Mouse (Mus musculus): ENCODE measurements around the gene Prrt2. TPM values are rescaled to one million over a fixed set of nuclear protein-coding genes. Genes with fewer than 3 reads are reported as not detected.

Gene Prrt2
- total and polyA plus RNA-seq, 3 experiments, result 0.12 to 1.4 TPM; not detected in 1

GRCm38 (mm10) chr7:127022528-127023271 lies 1.7 kb upstream of the Prrt2 start:
- H3K4me3 ChIP-seq (ENCODE audit: control insufficient read depth in 1 of 2, insufficient read depth in 1 of 2, low read depth in 2 of 2, low read length in 2 of 2), result 0 out of 4 replicates have a peak overlapping the region, but pooled peaks of 1 of the 2 experiments have one; percentile 86
- peaks cover 0 to 18% of the 10 kb centered on the region in 2 experiments; a peak in 3 of 4 replicates for H3K36me3 ChIP-seq (ENCODE audit: control insufficient read depth in 1 of 2, insufficient read depth in 2 of 2, low read length in 2 of 2)
- H3K4me1 ChIP-seq (ENCODE audit: control insufficient read depth in 1 of 2, insufficient read depth in 2 of 2, low read length in 2 of 2), result peaks cover 0 to 20% of the 10 kb centered on the region in 2 experiments; a peak in 2 of 4 replicates
- TF ChIP-seq MYB (IDR thresholded peaks at IDR 0.05; ENCODE audit: low read depth, low read length) (no peak), KAT2A (conservative IDR thresholded peaks at IDR 0.05; ENCODE audit: low read depth, low read length) (no peak), TCF12 (IDR thresholded peaks at IDR 0.05; ENCODE audit: low read depth, low read length) (no peak)
- peaks cover 41% of the 10 kb centered on the region for H3K79me2 ChIP-seq (ENCODE audit: control insufficient read depth, insufficient read depth, low read length, poor library complexity)
- H3K9ac ChIP-seq (ENCODE audit: control insufficient read depth, low read depth, low read length, poor library complexity, severe bottlenecking), result peak overlapping the region; percentile 97
- H3K27ac ChIP-seq (ENCODE audit: control insufficient read depth, low read depth, low read length), result 0 out of 2 replicates have a peak overlapping the region, but pooled peaks have one; percentile 15
- H3K9me3 ChIP-seq (replicated peaks; ENCODE audit: insufficient read depth, low read length), result no peaks in the 10 kb centered on the region
- DNase-seq (ENCODE audit: low read depth, low spot score), result no peak
- no peaks in the 10 kb centered on the region for H3K27me3 ChIP-seq (ENCODE audit: control insufficient read depth in 1 of 2, insufficient read depth in 2 of 2, low read length in 2 of 2)

DNA sequence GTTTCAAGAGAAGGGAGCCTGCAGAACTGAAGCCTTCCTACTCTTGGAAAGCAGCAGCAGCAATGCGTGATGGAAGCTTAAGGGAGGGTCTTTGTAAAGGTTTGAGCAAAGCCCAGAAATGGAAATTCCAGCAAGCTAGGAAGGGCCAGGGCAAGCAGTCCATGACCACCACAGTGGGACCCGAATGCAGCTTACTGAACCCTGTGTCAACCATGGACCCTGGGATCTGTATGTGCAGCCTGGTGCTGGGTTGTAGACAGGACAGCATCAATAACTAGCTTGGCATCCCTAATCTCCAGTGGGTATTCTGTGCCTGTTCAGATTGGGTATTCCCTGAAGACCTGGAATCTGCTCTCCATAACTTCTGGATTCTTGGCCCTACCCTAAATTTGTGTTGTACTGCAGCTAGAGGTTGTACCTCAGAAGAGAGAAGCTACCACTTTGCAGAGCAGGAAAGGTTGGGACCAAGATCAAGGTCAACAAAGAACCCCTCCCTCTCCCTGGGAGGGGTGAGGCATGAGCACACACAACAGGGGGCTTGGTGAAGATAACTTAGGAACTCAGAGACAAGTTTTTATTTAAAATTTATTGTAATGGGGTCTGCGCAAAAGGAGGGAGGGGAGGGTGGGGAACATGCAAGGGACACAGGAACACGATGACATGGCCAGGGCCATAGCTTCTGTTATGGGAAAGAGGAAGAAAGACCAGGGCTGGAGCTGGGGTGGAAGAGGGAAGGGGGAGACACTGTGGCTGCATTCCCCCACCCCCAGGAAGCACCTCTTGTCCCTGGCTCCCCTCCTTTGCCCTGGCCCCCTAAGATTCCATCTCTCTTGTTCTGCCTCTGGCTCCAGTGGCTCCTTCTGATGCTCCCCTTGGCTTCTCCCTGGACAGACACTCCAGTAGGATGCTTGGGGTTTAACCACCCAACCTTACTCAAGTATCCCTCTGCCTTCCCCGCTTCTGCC lies 834 bp upstream of the Prrt2 start:
- H3K27me3 ChIP-seq (ENCODE audit: control insufficient read depth in 1 of 2, insufficient read depth in 2 of 2, low read length in 2 of 2), result no peaks in the 10 kb centered on the region
- H3K36me3 ChIP-seq (ENCODE audit: control insufficient read depth in 1 of 2, insufficient read depth in 2 of 2, low read length in 2 of 2), result peaks cover 0 to 22% of the 10 kb centered on the region in 2 experiments; a peak in 3 of 4 replicates
- H3K27ac ChIP-seq (ENCODE audit: control insufficient read depth, low read depth, low read length), result no peak overlapping the region
- TF ChIP-seq MYB (IDR thresholded peaks at IDR 0.05; ENCODE audit: low read depth, low read length) (no peak), POLR2AphosphoS5 (IDR thresholded peaks at IDR 0.05; ENCODE audit: borderline replicate concordance, low read depth, low read length) (peak; percentile 67; the same call in 1 of the 2 replicates), POLR2A (IDR thresholded peaks at IDR 0.05; ENCODE audit: control insufficient read depth in 1 of 2, insufficient read depth in 1 of 2, low read depth in 1 of 2, low read length in 2 of 2, poor library complexity in 1 of 2) (peak; percentile 25 to 55; a peak in 2 of 4 replicates), ZMIZ1 (IDR thresholded peaks at IDR 0.05; ENCODE audit: low read depth, low read length) (0 out of 2 replicates have a peak, but pooled peaks have one; percentile 25), POLR2AphosphoS2 (IDR thresholded peaks at IDR 0.05; ENCODE audit: low read length) (peak; percentile 90), SIN3A (IDR thresholded peaks at IDR 0.05; ENCODE audit: low read length) (no peak)
- H3K4me1 ChIP-seq (ENCODE audit: control insufficient read depth in 1 of 2, insufficient read depth in 2 of 2, low read length in 2 of 2), result peaks cover 0 to 17% of the 10 kb centered on the region in 2 experiments; a peak in 2 of 4 replicates
- peaks cover 43% of the 10 kb centered on the region for H3K79me2 ChIP-seq (ENCODE audit: control insufficient read depth, insufficient read depth, low read length, poor library complexity)
- H3K4me3 ChIP-seq (ENCODE audit: control insufficient read depth in 1 of 2, insufficient read depth in 1 of 2, low read depth in 2 of 2, low read length in 2 of 2), result no peak overlapping the region
- no peaks in the 10 kb centered on the region for H3K9me3 ChIP-seq (replicated peaks; ENCODE audit: insufficient read depth, low read length)
- peak; percentile 44 for DNase-seq (ENCODE audit: low read depth, low spot score)
- H3K9ac ChIP-seq (ENCODE audit: control insufficient read depth, low read depth, low read length, poor library complexity, severe bottlenecking), result peak overlapping the region; percentile 97; the same call in 1 of the 2 replicates

- H3K27ac ChIP-seq (ENCODE audit: control insufficient read depth, low read depth, low read length), result no peak overlapping the region
- H3K9ac ChIP-seq (ENCODE audit: control insufficient read depth, low read depth, low read length, poor library complexity, severe bottlenecking), result no peak overlapping the region
- peak; percentile 38 for DNase-seq (ENCODE audit: low read depth, low spot score)
- 0 out of 2 replicates have a peak, but pooled peaks have one; percentile 6 for TF ChIP-seq ZMIZ1 (IDR thresholded peaks at IDR 0.05; ENCODE audit: low read depth, low read length)
- TF ChIP-seq UBTF (IDR thresholded peaks at IDR 0.05; ENCODE audit: borderline replicate concordance, insufficient read depth, low read depth, low read length), result no peak
- no peak for TF ChIP-seq MAZ (IDR thresholded peaks at IDR 0.05; ENCODE audit: low read depth, low read length)
- peaks cover 0 to 17% of the 10 kb centered on the region in 2 experiments; a peak in 3 of 4 replicates for H3K4me1 ChIP-seq (ENCODE audit: control insufficient read depth in 1 of 2, insufficient read depth in 2 of 2, low read length in 2 of 2)
- peaks cover 0 to 26% of the 10 kb centered on the region in 2 experiments; a peak in 3 of 4 replicates for H3K36me3 ChIP-seq (ENCODE audit: control insufficient read depth in 1 of 2, insufficient read depth in 2 of 2, low read length in 2 of 2)
- H3K4me3 ChIP-seq (ENCODE audit: control insufficient read depth in 1 of 2, insufficient read depth in 1 of 2, low read depth in 2 of 2, low read length in 2 of 2), result no peak overlapping the region
- H3K9me3 ChIP-seq (replicated peaks; ENCODE audit: insufficient read depth, low read length), result no peaks in the 10 kb centered on the region
- H3K79me2 ChIP-seq (ENCODE audit: control insufficient read depth, insufficient read depth, low read length, poor library complexity), result peaks cover 47% of the 10 kb centered on the region
- H3K27me3 ChIP-seq (ENCODE audit: control insufficient read depth in 1 of 2, insufficient read depth in 2 of 2, low read length in 2 of 2), result no peaks in the 10 kb centered on the region
Measured at GRCm38 (mm10) chr7:127020491-127020890, 520 bp downstream of the Prrt2 start.

Data from MEL (cell line).